ENCODE assay signal across 26 mouse cellular contexts in the genomic region with DNA sequence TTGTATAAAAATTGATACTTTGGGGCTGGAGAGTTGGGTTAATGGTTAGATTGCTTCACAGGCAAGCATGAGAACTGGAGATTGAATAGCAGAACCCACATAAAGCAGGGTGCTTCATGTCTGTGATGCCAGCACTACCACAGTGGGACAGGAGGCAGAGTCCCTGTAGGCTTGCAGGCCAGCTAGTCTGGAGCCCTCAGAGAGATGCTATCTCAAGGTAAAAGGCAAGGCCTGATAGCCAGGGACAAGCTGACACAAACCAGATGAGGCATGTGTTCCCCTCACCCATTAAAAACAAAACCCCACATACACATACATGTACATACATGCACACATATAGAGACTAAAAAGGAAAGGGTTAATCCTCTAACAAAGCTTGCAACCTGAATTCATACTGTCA.
"Had no signal": no experiment of that assay in that cellular context is flagged by ENCODE, and none has a peak within 500 bp of the region (broad histone marks: within the 10 kb centered on the region; RNA-seq: fewer than 3 reads in every experiment).

No protein-coding gene starts in this region.

- H3K4me1 ChIP-seq: hindbrain, embryonic 12.5 days; intestine, embryonic 15.5 days; limb, embryonic 10.5 days; limb, embryonic 12.5 days; liver, embryonic 15.5 days had no signal

- H3K9me3 ChIP-seq: heart, embryonic 13.5 days; heart, embryonic 15.5 days; hindbrain, embryonic 10.5 days; hindbrain, embryonic 12.5 days; intestine, embryonic 15.5 days; kidney, embryonic 15.5 days; limb, embryonic 10.5 days; limb, embryonic 12.5 days; liver, embryonic 13.5 days; liver, embryonic 15.5 days had no signal

- H3K27ac ChIP-seq: gastrocnemius, adult 2 months; heart, adult 2 months; heart, embryonic 13.5 days; heart, embryonic 15.5 days; hindbrain, embryonic 10.5 days; hindbrain, embryonic 12.5 days; hindbrain, embryonic 14.5 days; intestine, embryonic 15.5 days; kidney, embryonic 15.5 days; kidney, postnatal 0 days; left cerebral cortex, adult 2 months; limb, embryonic 10.5 days; limb, embryonic 12.5 days; liver, embryonic 13.5 days; liver, embryonic 15.5 days had no signal

- DNase-seq: gastrocnemius, adult 2 months; gastrocnemius, postnatal 10 days; gastrocnemius, postnatal 25 days; heart, adult 2 months; heart, postnatal 14 days; heart, postnatal 4 days; kidney, adult 18-20 months; kidney, adult 8-10 months; kidney, postnatal 14 days; kidney, postnatal 36 days; layer of hippocampus, adult 9-11 months; layer of hippocampus, postnatal 36 days; liver; liver, embryonic 13.5 days had no signal

- H3K9ac ChIP-seq: heart, embryonic 13.5 days; heart, embryonic 15.5 days; hindbrain, embryonic 12.5 days; hindbrain, embryonic 14.5 days; intestine, embryonic 15.5 days; kidney, embryonic 15.5 days; limb, embryonic 12.5 days; liver, embryonic 13.5 days; liver, embryonic 15.5 days had no signal

- H3K36me3 ChIP-seq: heart, embryonic 13.5 days; heart, embryonic 15.5 days; hindbrain, embryonic 10.5 days; hindbrain, embryonic 12.5 days; intestine, embryonic 15.5 days; kidney, embryonic 15.5 days; limb, embryonic 10.5 days; limb, embryonic 12.5 days; liver, embryonic 13.5 days; liver, embryonic 15.5 days had no signal

- H3K4me3 ChIP-seq: gastrocnemius, adult 2 months; heart, adult 2 months; heart, embryonic 13.5 days; heart, embryonic 15.5 days; hindbrain, embryonic 10.5 days; hindbrain, embryonic 12.5 days; intestine, embryonic 15.5 days; kidney, embryonic 15.5 days; left cerebral cortex, adult 2 months; limb, embryonic 10.5 days; limb, embryonic 12.5 days; liver, embryonic 13.5 days; liver, embryonic 15.5 days had no signal
